Mouse (Mus musculus) bone marrow, adult 2 months (tissue): ENCODE data around the gene Eif2s1.
A peak's percentile ranks its signal among the peaks of the same experiment; 100 is the strongest.

Experiments used
- CTCF ChIP-seq: fragments of 200-500 bp; IDR thresholded peaks from 2 replicates; pipeline ENCODE4 v1.5.1; 2011; ENCODE audit warnings: low read length, control low read depth; ENCODE audit not compliant: control insufficient read depth, insufficient read depth
- POLR2A ChIP-seq: fragments of 200-500 bp; IDR thresholded peaks from 2 replicates; pipeline ENCODE4 v1.6.1; 2011; ENCODE audit warnings: low read depth, mild to moderate bottlenecking, control low read depth, low read length, borderline replicate concordance; ENCODE audit not compliant: control insufficient read depth

- TF ChIP-seq POLR2A (no peak), CTCF (peak; percentile 13; the same call in 1 of the 2 replicates)
These were observed 611 bp upstream of the Eif2s1 start for GRCm38 (mm10) chr12:78860921-78861495.
